Comparison of ENCODE assay signal across 13 mouse cellular contexts in the genomic region with DNA sequence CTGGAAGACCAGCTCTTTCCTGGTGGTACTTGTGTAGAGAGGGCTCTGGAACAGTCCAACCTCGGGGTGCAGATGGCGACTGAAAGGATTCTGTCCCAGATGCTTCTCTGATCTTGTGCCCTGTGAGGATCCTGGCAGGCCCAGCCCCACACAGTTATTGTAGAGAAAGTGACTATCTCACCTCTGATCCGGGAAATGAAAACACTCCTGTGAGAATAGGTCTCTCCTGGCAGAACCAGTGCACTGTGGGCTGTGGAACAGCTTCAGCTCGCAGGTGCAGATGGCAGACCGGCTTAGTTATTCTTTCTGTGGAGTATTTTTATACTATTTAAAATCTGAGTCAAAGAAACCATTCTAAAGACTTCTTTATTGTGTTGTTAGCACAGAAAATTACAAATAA.
"Had no signal": no experiment of that assay in that cellular context is flagged by ENCODE, and none has a peak within 500 bp of the region (broad histone marks: within the 10 kb centered on the region; RNA-seq: fewer than 3 reads in every experiment).

No protein-coding gene starts in this region.

- H3K4me1 ChIP-seq: liver, embryonic 15.5 days; midbrain, embryonic 13.5 days; neural tube, embryonic 15.5 days; stomach, embryonic 15.5 days had no signal

- H3K4me3 ChIP-seq: liver, embryonic 15.5 days; midbrain, embryonic 13.5 days; neural tube, embryonic 15.5 days; stomach, embryonic 15.5 days had no signal

- H3K9ac ChIP-seq: liver, embryonic 15.5 days; midbrain, embryonic 13.5 days; neural tube, embryonic 15.5 days; stomach, embryonic 15.5 days had no signal

- H3K4me2 ChIP-seq: liver, embryonic 11.5 days; liver, embryonic 15.5 days; midbrain, embryonic 13.5 days; neural tube, embryonic 15.5 days; stomach, embryonic 15.5 days had no signal

- H3K27me3 ChIP-seq: liver, embryonic 15.5 days; midbrain, embryonic 13.5 days; neural tube, embryonic 15.5 days; stomach, embryonic 15.5 days had no signal

- H3K9me3 ChIP-seq: liver, embryonic 15.5 days; midbrain, embryonic 13.5 days; neural tube, embryonic 15.5 days; stomach, embryonic 15.5 days had no signal

- H3K36me3 ChIP-seq: liver, embryonic 15.5 days; midbrain, embryonic 13.5 days; neural tube, embryonic 15.5 days; stomach, embryonic 15.5 days had no signal

- DNase-seq: kidney, adult 8-10 months; kidney, postnatal 36 days; left cerebral cortex, postnatal 4 days; lung, adult 2 months; lung, postnatal 36 days; thymus, postnatal 4 days had no signal

- ATAC-seq: lung, postnatal 0 days; midbrain, embryonic 13.5 days had no signal

- H3K27ac ChIP-seq: kidney, postnatal 0 days; liver, embryonic 15.5 days; midbrain, embryonic 13.5 days; neural tube, embryonic 15.5 days; stomach, embryonic 15.5 days had no signal
